In the genomic region with DNA sequence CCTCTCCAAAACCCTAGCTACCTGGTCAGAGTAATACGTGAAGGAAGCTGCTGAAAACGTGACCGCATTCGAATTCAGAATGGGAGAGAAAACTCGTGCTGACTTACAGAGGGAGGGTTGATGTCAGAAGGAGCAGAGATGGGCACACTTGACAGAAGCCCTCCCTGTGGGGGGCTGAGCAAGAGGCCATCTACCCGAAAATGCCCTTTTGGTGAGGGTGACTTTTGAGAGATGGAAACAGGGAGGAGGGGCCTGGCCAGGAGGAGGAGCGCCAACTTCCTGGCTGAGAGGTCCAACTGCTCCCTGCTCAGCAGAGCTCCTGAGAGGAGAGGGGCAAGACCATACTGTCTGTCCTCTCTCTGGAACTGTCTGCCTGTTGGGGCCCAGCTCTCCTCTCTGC, we compare ENCODE assay signal across 12 mouse cellular contexts. TPM values are rescaled to one million over a fixed set of nuclear protein-coding genes. Genes with fewer than 3 reads are reported as not detected.
DNase-seq lines count a peak whose midpoint lies in the region; ATAC-seq and TF ChIP-seq lines count a peak whose summit lies in the region.
"Not testable (repeated sequence)": the region's sequence is repeated elsewhere in the genome, so short reads cannot be mapped to it uniquely, and the experiment has no call there.
"Had no signal": no experiment of that assay in that cellular context is flagged by ENCODE, and none has a peak within 500 bp of the region (broad histone marks: within the 10 kb centered on the region; RNA-seq: fewer than 3 reads in every experiment).

TSS of gene Ifnz (plus strand) at position 301 of the 400 bp plus-strand sequence.

- TF ChIP-seq POLR2A in bone marrow, adult 2 months (IDR thresholded peaks at IDR 0.05; ENCODE audit: borderline replicate concordance, control insufficient read depth, low read depth, low read length); olfactory bulb, adult 2 months (IDR thresholded peaks at IDR 0.05; ENCODE audit: insufficient read depth, low read depth, low read length): not testable (repeated sequence)

- peak within 1 kb of the TSS; percentile 40 for H3K4me2 ChIP-seq in forebrain, embryonic 12.5 days
- H3K4me2 ChIP-seq in heart, embryonic 13.5 days, result peak within 1 kb of the TSS; percentile 58
- peak within 1 kb of the TSS; percentile 50 for H3K4me2 ChIP-seq in hindbrain, embryonic 15.5 days
- H3K4me2 ChIP-seq in kidney, postnatal 0 days (ENCODE audit: low read length), result peak within 1 kb of the TSS; percentile 35; the same call in 1 of the 2 replicates
- peak within 1 kb of the TSS; percentile 56 for H3K4me2 ChIP-seq in liver, embryonic 13.5 days

- peak within 1 kb of the TSS; percentile 69; the same call in 1 of the 2 replicates for H3K27ac ChIP-seq in bone marrow, adult 2 months (ENCODE audit: control insufficient read depth, insufficient read depth, low read depth, low read length, poor library complexity)
- H3K27ac ChIP-seq in forebrain, embryonic 12.5 days; hindbrain, embryonic 15.5 days (replicated peaks); liver, embryonic 13.5 days; midbrain, embryonic 10.5 days (replicated peaks); olfactory bulb, adult 2 months (ENCODE audit: insufficient read depth, low read depth, low read length): not testable (repeated sequence)
- peak within 1 kb of the TSS; percentile 66 for H3K27ac ChIP-seq in heart, embryonic 13.5 days (replicated peaks)
- H3K27ac ChIP-seq in kidney, postnatal 0 days, result peak within 1 kb of the TSS; percentile 50; the same call in 1 of the 2 replicates

- ATAC-seq in forebrain, embryonic 12.5 days (ENCODE audit: low FRiP score); heart, embryonic 13.5 days (ENCODE audit: extremely low read depth, insufficient number of reproducible peaks, low FRiP score, low TSS enrichment); hindbrain, embryonic 15.5 days (ENCODE audit: low FRiP score, low read depth); kidney, postnatal 0 days (replicated peaks; ENCODE audit: low FRiP score, low read depth); liver, embryonic 13.5 days (ENCODE audit: low read depth): not testable (repeated sequence)

- H3K36me3 ChIP-seq in forebrain, embryonic 12.5 days (replicated peaks); heart, embryonic 13.5 days; hindbrain, embryonic 15.5 days; kidney, postnatal 0 days (ENCODE audit: insufficient read depth, low read length); liver, embryonic 13.5 days; midbrain, embryonic 10.5 days: not testable (repeated sequence)

- not testable (repeated sequence) for H3K9me3 ChIP-seq in forebrain, embryonic 12.5 days; heart, embryonic 13.5 days; hindbrain, embryonic 15.5 days; kidney, postnatal 0 days (replicated peaks; ENCODE audit: low read length); liver, embryonic 13.5 days (replicated peaks); midbrain, embryonic 10.5 days (replicated peaks)

- not testable (repeated sequence) for H3K4me3 ChIP-seq in bone marrow, adult 2 months (replicated peaks; ENCODE audit: control insufficient read depth, low read depth, low read length); kidney, postnatal 0 days (replicated peaks; ENCODE audit: low read depth, low read length)
- H3K4me3 ChIP-seq in forebrain, embryonic 12.5 days (replicated peaks), result peak within 1 kb of the TSS; percentile 13; the same call in 1 of the 2 replicates
- H3K4me3 ChIP-seq in heart, embryonic 13.5 days, result peak within 1 kb of the TSS; percentile 37
- 0 out of 2 replicates have a peak within 1 kb of the TSS, but pooled peaks have one; percentile 15 for H3K4me3 ChIP-seq in hindbrain, embryonic 15.5 days
- H3K4me3 ChIP-seq in liver, embryonic 13.5 days (replicated peaks), result peak within 1 kb of the TSS; percentile 28
- peak within 1 kb of the TSS; percentile 35; the same call in 1 of the 2 replicates for H3K4me3 ChIP-seq in midbrain, embryonic 10.5 days
- H3K4me3 ChIP-seq in olfactory bulb, adult 2 months (ENCODE audit: insufficient read depth, low read depth, low read length), result peak within 1 kb of the TSS; percentile 29; the same call in 1 of the 2 replicates

- not testable (repeated sequence) for H3K4me1 ChIP-seq in bone marrow, adult 2 months (ENCODE audit: control insufficient read depth, insufficient read depth, low read length); forebrain, embryonic 12.5 days; heart, embryonic 13.5 days; hindbrain, embryonic 15.5 days (replicated peaks); kidney, postnatal 0 days (replicated peaks; ENCODE audit: insufficient read depth, low read length); liver, embryonic 13.5 days (replicated peaks); midbrain, embryonic 10.5 days; olfactory bulb, adult 2 months (ENCODE audit: control insufficient read depth, insufficient read depth, low read length)

- not testable (repeated sequence) for DNase-seq in kidney, postnatal 0 days (ENCODE audit: low spot score); liver, embryonic 13.5 days; midbrain, embryonic 10.5 days (ENCODE audit: low spot score)

- WGBS in bone marrow, adult 2 months, result 8% methylated on average over 5 of the region's 7 CpGs
- 8% methylated on average over 4 of the region's 7 CpGs for WGBS in forebrain, embryonic 12.5 days
- 13% methylated on average over 4 of the region's 7 CpGs for WGBS in heart, embryonic 13.5 days
- 17% methylated on average over 4 of the region's 7 CpGs for WGBS in hindbrain, embryonic 15.5 days
- WGBS in kidney, postnatal 0 days, result 25% methylated on average over 3 of the region's 7 CpGs
- WGBS in liver, embryonic 13.5 days (ENCODE audit: insufficient replicate concordance), result 15% methylated on average over 4 of the region's 7 CpGs
- WGBS in midbrain, embryonic 10.5 days, result 28% methylated on average over 5 of the region's 7 CpGs
- 22% methylated on average over 5 of the region's 7 CpGs for WGBS in olfactory bulb, adult 2 months

- H3K27me3 ChIP-seq in forebrain, embryonic 12.5 days; heart, embryonic 13.5 days (replicated peaks); hindbrain, embryonic 15.5 days; kidney, postnatal 0 days (ENCODE audit: insufficient read depth, low read length); liver, embryonic 13.5 days; midbrain, embryonic 10.5 days (ENCODE audit: low read depth, poor library complexity, severe bottlenecking): not testable (repeated sequence)

- not testable (repeated sequence) for H3K9ac ChIP-seq in forebrain, embryonic 12.5 days; hindbrain, embryonic 15.5 days; kidney, postnatal 0 days (ENCODE audit: low read depth, low read length); liver, embryonic 13.5 days
- 0 out of 2 replicates have a peak within 1 kb of the TSS, but pooled peaks have one; percentile 47 for H3K9ac ChIP-seq in heart, embryonic 13.5 days

- not testable (repeated sequence) for TF ChIP-seq CTCF in bone marrow, adult 2 months (IDR thresholded peaks at IDR 0.05; ENCODE audit: control insufficient read depth, insufficient read depth, low read length); kidney, postnatal 0 days (IDR thresholded peaks at IDR 0.05; ENCODE audit: low read depth); olfactory bulb, adult 2 months (IDR thresholded peaks at IDR 0.05; ENCODE audit: insufficient read depth, low read depth, low read length)

RNA-seq across cellular contexts. Expression of gene Ifnz, which starts in this region (rescaled TPM):
- polyA plus RNA-seq in bone marrow, adult 2 months (2011; ENCODE audit: insufficient read depth, insufficient read length, low replicate concordance, missing spikeins), result not detected in 2 replicates
- not detected in 2 replicates for polyA plus RNA-seq in forebrain, embryonic 12.5 days (2016; fragmentation: Nextera tagmentation; extraction: Ambion mirVana)
- not detected in 2 replicates for polyA plus RNA-seq in heart, embryonic 13.5 days (2015; fragmentation: Nextera tagmentation; extraction: Ambion mirVana)
- not detected in 2 replicates for polyA plus RNA-seq in hindbrain, embryonic 15.5 days (2015; fragmentation: Nextera tagmentation; extraction: Ambion mirVana)
- polyA plus RNA-seq in kidney, postnatal 0 days (2015; fragmentation: Nextera tagmentation; extraction: Ambion mirVana), result 0.14 and 0.46 TPM in 2 replicates
- polyA plus RNA-seq in liver, embryonic 13.5 days (2015; fragmentation: Nextera tagmentation; extraction: Ambion mirVana), result not detected in 2 replicates
- 0.51 TPM in 1 of 2 replicates, not detected in the other for polyA plus RNA-seq in midbrain, embryonic 10.5 days (2016; fragmentation: Nextera tagmentation; extraction: Ambion mirVana)
- not detected in 2 replicates for polyA plus RNA-seq in olfactory bulb, adult 2 months (2012; ENCODE audit: insufficient read depth, insufficient read length, low replicate concordance, missing spikeins)
- polyA plus RNA-seq: erythroblast, embryonic 14.5 days; midbrain, postnatal 0 days; neural tube, embryonic 14.5 days; Patski had no signal
